Mouse (Mus musculus): ENCODE data around the gene S1pr4. TPM values are rescaled to one million over a fixed set of nuclear protein-coding genes. Genes with fewer than 3 reads are reported as not detected.
A peak's percentile ranks its signal among the peaks of the same experiment; 100 is the strongest.

The S1pr4 gene
- polyA plus RNA-seq, 1 experiment from 2014 or later = 1.7 TPM

DNA sequence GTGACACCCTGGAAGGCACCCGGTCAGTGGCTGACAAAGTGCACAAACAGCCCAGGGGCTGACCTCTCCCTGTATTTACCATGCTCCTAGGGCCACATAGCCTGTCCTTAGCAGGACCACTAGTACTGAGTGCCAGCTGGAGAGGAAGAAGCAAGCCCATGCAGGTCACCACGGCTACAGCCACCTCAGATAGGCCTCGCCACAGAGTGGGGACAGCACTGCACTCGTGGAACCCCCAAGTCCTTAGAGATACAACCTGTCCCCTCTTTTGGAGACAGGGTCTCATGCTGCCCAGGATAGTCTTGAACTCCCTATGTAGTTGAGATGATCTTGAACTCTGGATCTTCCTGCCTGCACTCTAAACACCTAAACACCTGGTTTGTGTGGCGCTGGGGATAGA, 41.4 kb upstream of the S1pr4 start:
- peaks cover 32% of the 10 kb centered on the region for H3K4me1 ChIP-seq (ENCODE audit: insufficient read depth, low read length)
- no peaks in the 10 kb centered on the region for H3K27me3 ChIP-seq (ENCODE audit: insufficient read depth, low read length)
- peak overlapping the region; percentile 54 for H3K9ac ChIP-seq (replicated peaks; ENCODE audit: low read length)
- peak overlapping the region; percentile 63 for H3K27ac ChIP-seq (ENCODE audit: low read length)
- ATAC-seq (ENCODE audit: low FRiP score, low TSS enrichment) = no peak
- H3K36me3 ChIP-seq (ENCODE audit: insufficient read depth, low read length) = no peaks in the 10 kb centered on the region; the same call in 1 of the 2 replicates
- no peak overlapping the region for H3K4me2 ChIP-seq (replicated peaks; ENCODE audit: low read depth, low read length)
- no peak overlapping the region for H3K4me3 ChIP-seq (ENCODE audit: low read length)
- 76% methylated on average over 5 of the region's 5 CpGs for WGBS
- H3K9me3 ChIP-seq (ENCODE audit: low read length) = no peaks in the 10 kb centered on the region

DNA sequence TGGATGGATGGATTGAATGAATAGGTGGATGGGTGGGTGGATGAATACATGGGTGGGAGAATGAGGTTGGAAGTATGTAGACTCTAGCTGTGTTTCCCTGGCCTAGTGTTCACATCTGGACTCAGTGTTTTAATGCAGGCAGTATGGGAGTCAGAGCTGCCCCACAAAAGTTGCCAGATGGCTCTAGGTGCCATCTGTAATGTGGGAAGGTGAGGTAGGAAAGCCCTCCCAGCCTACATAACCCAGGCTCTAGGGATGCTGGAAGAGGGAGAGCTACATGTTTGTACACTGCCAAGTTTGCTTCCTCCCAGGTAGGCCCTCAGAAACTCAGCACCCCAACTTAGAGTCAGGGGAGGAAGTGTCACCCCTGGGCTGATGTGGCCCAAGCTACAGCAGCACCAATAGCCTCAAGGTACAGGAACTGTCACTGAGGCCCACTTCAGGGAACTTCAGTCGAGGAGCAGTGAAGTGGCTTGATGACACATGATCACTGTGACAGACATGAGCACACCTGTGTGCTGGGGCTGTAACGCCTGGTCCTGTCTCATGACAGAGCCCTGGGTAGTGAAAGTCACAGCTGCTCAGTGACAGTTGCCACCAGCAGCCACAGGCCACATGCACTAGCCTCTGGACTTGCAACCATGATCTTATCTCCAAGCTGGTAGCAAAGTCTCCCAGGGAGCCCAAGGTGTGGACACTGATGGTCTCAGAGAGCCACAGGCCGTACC, 38.6 kb upstream of the S1pr4 start:
- H3K9me3 ChIP-seq (ENCODE audit: low read length) = no peaks in the 10 kb centered on the region
- H3K27me3 ChIP-seq (ENCODE audit: insufficient read depth, low read length) = no peaks in the 10 kb centered on the region
- H3K27ac ChIP-seq (ENCODE audit: low read length) = no peak overlapping the region
- no peak overlapping the region for H3K4me3 ChIP-seq (ENCODE audit: low read length)
- 80% methylated on average over 3 of the region's 3 CpGs for WGBS
- peaks cover 20% of the 10 kb centered on the region for H3K4me1 ChIP-seq (ENCODE audit: insufficient read depth, low read length)
- no peak overlapping the region for H3K4me2 ChIP-seq (replicated peaks; ENCODE audit: low read depth, low read length)
- no peak overlapping the region for H3K9ac ChIP-seq (replicated peaks; ENCODE audit: low read length)
- no peak for ATAC-seq (ENCODE audit: low FRiP score, low TSS enrichment)
- H3K36me3 ChIP-seq (ENCODE audit: insufficient read depth, low read length) = peaks cover 4% of the 10 kb centered on the region; the same call in 1 of the 2 replicates

DNA sequence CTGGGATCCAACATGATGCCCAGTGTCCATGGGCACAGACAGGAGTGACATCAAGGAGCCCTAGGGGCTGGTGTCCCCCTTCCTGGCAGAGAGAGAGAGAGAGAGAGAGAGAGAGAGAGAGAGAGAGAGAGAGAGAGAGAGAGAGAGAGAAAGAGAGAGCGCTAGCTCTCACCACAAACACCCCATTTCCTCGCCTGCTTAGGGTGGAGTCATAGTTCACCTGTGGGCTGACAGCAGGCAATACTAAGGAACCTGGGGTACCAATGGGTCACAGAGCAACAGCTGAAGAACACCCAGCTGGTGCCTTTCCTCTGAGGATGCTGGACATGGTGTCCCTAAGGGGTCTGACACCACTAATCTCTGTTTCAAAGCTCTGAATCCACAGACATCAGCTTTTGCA, 37.5 kb upstream of the S1pr4 start:
- 87% methylated on average over 2 of the region's 2 CpGs for WGBS
- Histone ChIP-seq H3K36me3 (ENCODE audit: insufficient read depth, low read length) (peaks cover 11% of the 10 kb centered on the region), H3K27me3 (ENCODE audit: insufficient read depth, low read length) (no peaks in the 10 kb centered on the region), H3K4me3 (ENCODE audit: low read length) (no peak overlapping the region), H3K9me3 (ENCODE audit: low read length) (no peaks in the 10 kb centered on the region), H3K4me2 (replicated peaks; ENCODE audit: low read depth, low read length) (no peak overlapping the region), H3K9ac (replicated peaks; ENCODE audit: low read length) (no peak overlapping the region), H3K4me1 (ENCODE audit: insufficient read depth, low read length) (peaks cover 9% of the 10 kb centered on the region), H3K27ac (ENCODE audit: low read length) (no peak overlapping the region)
- ATAC-seq (ENCODE audit: low FRiP score, low TSS enrichment) = no peak

DNA sequence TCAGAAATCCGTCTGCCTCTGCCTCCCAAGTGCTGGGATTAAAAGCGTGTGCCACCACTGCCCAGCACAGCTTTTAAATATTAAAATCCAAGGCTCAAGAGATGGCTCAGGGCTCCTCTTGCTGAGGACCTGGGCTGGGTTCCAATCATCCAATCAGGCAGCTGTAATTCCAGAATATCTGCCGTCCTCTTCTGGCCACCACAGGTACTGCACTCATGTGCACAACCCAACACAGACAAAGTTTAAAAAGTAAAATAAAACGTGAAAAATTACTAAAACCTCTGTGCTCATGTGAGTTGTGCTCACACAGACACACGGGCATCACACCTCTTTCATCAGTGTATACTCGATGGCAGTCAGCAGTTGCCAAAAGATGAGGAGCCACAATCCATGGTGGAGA, 36.8 kb upstream of the S1pr4 start:
- peaks cover 17% of the 10 kb centered on the region for H3K36me3 ChIP-seq (ENCODE audit: insufficient read depth, low read length)
- H3K4me2 ChIP-seq (replicated peaks; ENCODE audit: low read depth, low read length) = no peak overlapping the region
- ATAC-seq (ENCODE audit: low FRiP score, low TSS enrichment) = no peak
- no peak overlapping the region for H3K27ac ChIP-seq (ENCODE audit: low read length)
- H3K4me1 ChIP-seq (ENCODE audit: insufficient read depth, low read length) = peaks cover 2% of the 10 kb centered on the region
- 78% methylated on average over 6 of the region's 6 CpGs for WGBS
- H3K9me3 ChIP-seq (ENCODE audit: low read length) = no peaks in the 10 kb centered on the region
- H3K9ac ChIP-seq (replicated peaks; ENCODE audit: low read length) = no peak overlapping the region
- no peak overlapping the region for H3K4me3 ChIP-seq (ENCODE audit: low read length)
- no peaks in the 10 kb centered on the region for H3K27me3 ChIP-seq (ENCODE audit: insufficient read depth, low read length)

DNA sequence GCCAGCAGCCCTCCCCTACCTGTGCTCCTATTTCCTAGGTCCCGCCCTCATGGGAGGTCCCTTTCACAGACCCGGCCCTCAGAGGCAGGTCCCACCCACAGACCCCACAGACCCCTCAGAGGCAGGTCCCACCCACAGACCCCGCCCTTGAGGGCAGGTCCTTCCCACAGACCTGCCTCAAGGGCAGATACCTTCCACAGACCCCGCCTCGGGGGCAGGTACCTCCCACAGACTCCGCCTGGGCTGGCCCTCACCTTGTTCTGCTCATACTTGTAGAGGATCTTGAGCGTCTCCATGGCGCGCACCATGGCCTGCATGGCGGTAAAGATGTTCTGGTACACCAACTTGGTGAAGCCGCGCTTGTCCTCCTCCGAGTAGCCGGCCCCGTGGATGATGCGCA, 34.9 kb upstream of the S1pr4 start:
- H3K4me1 ChIP-seq (ENCODE audit: insufficient read depth, low read length) = no peaks in the 10 kb centered on the region
- no peaks in the 10 kb centered on the region for H3K9me3 ChIP-seq (ENCODE audit: low read length)
- H3K27ac ChIP-seq (ENCODE audit: low read length) = no peak overlapping the region
- H3K27me3 ChIP-seq (ENCODE audit: insufficient read depth, low read length) = no peaks in the 10 kb centered on the region
- no peak overlapping the region for H3K4me2 ChIP-seq (replicated peaks; ENCODE audit: low read depth, low read length)
- H3K4me3 ChIP-seq (ENCODE audit: low read length) = no peak overlapping the region
- H3K9ac ChIP-seq (replicated peaks; ENCODE audit: low read length) = no peak overlapping the region
- WGBS = 61% methylated on average over 16 of the region's 16 CpGs
- peaks cover 36% of the 10 kb centered on the region for H3K36me3 ChIP-seq (ENCODE audit: insufficient read depth, low read length)
- ATAC-seq (ENCODE audit: low FRiP score, low TSS enrichment) = peak; percentile 58; the same call in 1 of the 2 replicates

DNA sequence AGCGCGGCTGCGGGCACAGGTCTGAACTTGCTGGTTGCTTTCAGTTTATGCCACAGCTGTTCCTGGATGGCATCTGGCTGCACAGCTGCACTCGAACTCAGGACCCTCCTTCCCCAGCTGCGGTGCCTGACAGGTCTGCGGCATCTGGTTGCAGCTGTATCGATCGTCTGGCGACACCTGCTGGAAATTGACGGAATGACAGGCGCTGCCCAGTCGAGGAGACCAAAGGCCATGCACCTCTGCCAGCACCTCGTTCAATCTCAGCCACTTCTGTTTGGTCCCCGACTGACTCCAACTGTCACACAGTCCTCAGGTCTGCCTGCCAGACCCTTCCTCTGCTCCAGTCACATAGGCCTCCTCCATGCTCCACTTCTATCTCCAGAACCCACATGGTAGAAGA, 26.8 kb upstream of the S1pr4 start:
- H3K27me3 ChIP-seq (ENCODE audit: insufficient read depth, low read length) = no peaks in the 10 kb centered on the region
- 11% methylated on average over 14 of the region's 14 CpGs for WGBS

DNA sequence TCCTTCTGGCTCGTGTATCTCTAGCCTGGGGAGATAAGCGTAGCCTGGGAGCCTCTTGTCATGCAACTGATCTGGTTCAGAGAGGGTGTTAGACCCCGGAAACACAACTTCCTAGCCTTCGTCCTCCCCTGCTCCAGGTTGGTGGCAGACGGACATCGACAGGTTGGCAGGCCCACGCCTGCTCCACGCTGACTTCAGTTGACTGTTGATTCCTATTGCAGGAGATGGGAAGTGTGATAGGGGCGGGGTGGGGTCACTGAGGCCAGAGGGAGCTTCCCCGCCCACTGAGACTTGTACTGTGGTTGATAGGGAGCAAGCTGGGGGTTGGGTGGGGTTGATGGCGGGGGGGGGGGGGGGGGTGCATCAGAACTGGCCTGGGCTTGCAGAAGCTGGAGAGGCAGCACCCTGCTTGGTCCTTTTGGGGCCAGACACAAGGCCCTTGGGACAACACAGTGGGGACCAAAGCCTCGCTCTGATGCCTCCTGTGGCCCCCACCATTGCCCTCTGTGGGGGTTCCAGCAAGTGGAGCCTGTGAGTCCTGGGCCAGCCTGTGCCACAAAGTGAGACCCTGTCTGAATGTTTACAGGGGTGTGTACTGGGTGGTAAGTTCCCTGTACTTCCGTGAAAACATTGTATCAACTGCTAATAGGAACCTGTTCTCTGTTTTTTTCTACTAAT, 25.2 kb upstream of the S1pr4 start:
- WGBS = 58% methylated on average over 12 of the region's 13 CpGs
- ATAC-seq (ENCODE audit: low FRiP score, low TSS enrichment) = no peak
- peaks cover 3% of the 10 kb centered on the region; the same call in 1 of the 2 replicates for H3K4me1 ChIP-seq (ENCODE audit: insufficient read depth, low read length)
- H3K4me3 ChIP-seq (ENCODE audit: low read length) = no peak overlapping the region
- H3K9me3 ChIP-seq (ENCODE audit: low read length) = no peaks in the 10 kb centered on the region
- no peak overlapping the region for H3K27ac ChIP-seq (ENCODE audit: low read length)
- H3K27me3 ChIP-seq (ENCODE audit: insufficient read depth, low read length) = no peaks in the 10 kb centered on the region
- H3K36me3 ChIP-seq (ENCODE audit: insufficient read depth, low read length) = peaks cover 15% of the 10 kb centered on the region
- H3K9ac ChIP-seq (replicated peaks; ENCODE audit: low read length) = no peak overlapping the region
- no peak overlapping the region for H3K4me2 ChIP-seq (replicated peaks; ENCODE audit: low read depth, low read length)

More for the DNA sequence above, 26.8 kb upstream of the S1pr4 start:
- no peaks in the 10 kb centered on the region for H3K9me3 ChIP-seq (ENCODE audit: low read length)
- H3K27ac ChIP-seq (ENCODE audit: low read length) = no peak overlapping the region
- H3K4me2 ChIP-seq (replicated peaks; ENCODE audit: low read depth, low read length) = no peak overlapping the region
- H3K9ac ChIP-seq (replicated peaks; ENCODE audit: low read length) = no peak overlapping the region
- H3K4me1 ChIP-seq (ENCODE audit: insufficient read depth, low read length) = peaks cover 3% of the 10 kb centered on the region; the same call in 1 of the 2 replicates
- ATAC-seq (ENCODE audit: low FRiP score, low TSS enrichment) = peak; percentile 73
- H3K4me3 ChIP-seq (ENCODE audit: low read length) = no peak overlapping the region
- peaks cover 31% of the 10 kb centered on the region for H3K36me3 ChIP-seq (ENCODE audit: insufficient read depth, low read length)

DNA sequence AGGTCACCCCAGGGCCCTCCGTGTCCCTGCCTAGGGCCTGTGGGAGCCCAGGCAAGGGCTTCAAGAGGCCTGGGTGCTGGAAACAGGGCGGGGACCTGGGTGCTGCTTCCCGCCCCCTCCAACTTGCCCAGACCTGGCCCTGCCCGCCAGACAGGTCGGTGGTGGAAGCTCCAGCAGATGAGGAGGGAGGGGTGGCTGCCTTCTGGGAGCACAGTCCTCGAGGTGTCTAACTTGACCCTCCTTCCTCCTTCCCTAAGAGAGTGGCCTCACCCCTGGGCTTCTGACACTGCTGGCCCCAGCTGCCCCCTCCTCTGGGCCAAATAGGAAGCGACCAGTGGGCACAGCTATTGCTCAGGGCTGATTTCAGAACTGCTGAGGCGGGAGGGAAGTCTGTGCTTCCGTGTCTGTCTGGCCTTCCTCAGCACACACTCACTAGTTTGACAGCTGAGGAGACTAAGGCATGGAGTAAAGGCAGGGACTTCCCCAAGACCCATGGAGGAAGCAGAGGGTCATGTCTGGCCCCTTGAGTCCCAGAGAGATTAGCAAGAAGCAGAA, 24.2 kb upstream of the S1pr4 start, which contains the start of gene Gna15:
Gene Gna15, minus strand, starts transcription at position 175 of the 555 bp plus-strand sequence.
- no peak for ATAC-seq (ENCODE audit: low FRiP score, low TSS enrichment)
- H3K36me3 ChIP-seq (ENCODE audit: insufficient read depth, low read length) = peaks cover 7% of the 10 kb centered on the region; the same call in 1 of the 2 replicates
- H3K4me1 ChIP-seq (ENCODE audit: insufficient read depth, low read length) = peaks cover 3% of the 10 kb centered on the region; the same call in 1 of the 2 replicates
- H3K9ac ChIP-seq (replicated peaks; ENCODE audit: low read length) = peak within 1 kb of the TSS; percentile 48; the same call in 1 of the 2 replicates
- H3K27me3 ChIP-seq (ENCODE audit: insufficient read depth, low read length) = no peaks in the 10 kb centered on the region
- H3K9me3 ChIP-seq (ENCODE audit: low read length) = no peaks in the 10 kb centered on the region
- H3K27ac ChIP-seq (ENCODE audit: low read length) = no peak within 1 kb of the TSS
- H3K4me3 ChIP-seq (ENCODE audit: low read length) = peak within 1 kb of the TSS; percentile 11; the same call in 1 of the 2 replicates
- H3K4me2 ChIP-seq (replicated peaks; ENCODE audit: low read depth, low read length) = no peak within 1 kb of the TSS; the same call in 1 of the 2 replicates
- 23% methylated on average over 9 of the region's 9 CpGs for WGBS

DNA sequence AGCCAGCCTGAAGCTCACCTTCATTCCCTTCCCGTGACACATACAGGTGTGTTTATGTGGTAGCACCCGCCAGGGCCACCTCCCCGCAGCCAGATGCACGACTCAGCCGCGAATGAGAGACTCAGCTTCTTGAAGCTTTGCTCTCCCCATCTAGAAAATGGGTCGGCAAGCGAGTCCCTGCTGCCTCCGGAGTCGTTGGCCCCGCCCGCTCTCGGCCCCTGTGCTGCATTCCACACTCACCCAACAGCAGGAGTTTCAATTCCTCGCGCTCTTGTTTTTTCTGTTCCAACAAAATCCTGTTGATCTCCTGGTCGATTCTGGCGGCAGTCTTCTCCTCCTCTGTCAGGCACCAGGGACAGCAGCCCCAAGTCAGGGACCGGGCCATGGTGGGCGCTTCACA, 23.6 kb upstream of the S1pr4 start:
- WGBS = 24% methylated on average over 19 of the region's 19 CpGs
- no peaks in the 10 kb centered on the region for H3K9me3 ChIP-seq (ENCODE audit: low read length)
- no peak for ATAC-seq (ENCODE audit: low FRiP score, low TSS enrichment)
- no peak overlapping the region; the same call in 1 of the 2 replicates for H3K4me2 ChIP-seq (replicated peaks; ENCODE audit: low read depth, low read length)
- H3K27me3 ChIP-seq (ENCODE audit: insufficient read depth, low read length) = no peaks in the 10 kb centered on the region
- H3K4me1 ChIP-seq (ENCODE audit: insufficient read depth, low read length) = peaks cover 3% of the 10 kb centered on the region; the same call in 1 of the 2 replicates
- peaks cover 1% of the 10 kb centered on the region; the same call in 1 of the 2 replicates for H3K36me3 ChIP-seq (ENCODE audit: insufficient read depth, low read length)
- H3K9ac ChIP-seq (replicated peaks; ENCODE audit: low read length) = peak overlapping the region; percentile 48; the same call in 1 of the 2 replicates
- H3K4me3 ChIP-seq (ENCODE audit: low read length) = peak overlapping the region; percentile 11; the same call in 1 of the 2 replicates
- no peak overlapping the region for H3K27ac ChIP-seq (ENCODE audit: low read length)

Measured in kidney, embryonic 16.5 days (tissue).